Mouse (Mus musculus): Measurements from ENCODE around the gene Cmtm8. TPM values are rescaled to one million over a fixed set of nuclear protein-coding genes. Genes with fewer than 3 reads are reported as not detected.

Gene Cmtm8
- polyA plus RNA-seq, 1 experiment from 2014 or later: 118 TPM

GRCm38 (mm10) chr9:114745654-114746053 lies 98.3 kb downstream of the Cmtm8 start:
- Histone ChIP-seq H3K27ac (ENCODE audit: low read length) (no peak overlapping the region), H3K4me3 (ENCODE audit: low read length) (no peak overlapping the region), H3K36me3 (ENCODE audit: control insufficient read depth, insufficient read depth, low read length) (peaks cover 15% of the 10 kb centered on the region; the same call in 1 of the 2 replicates), H3K27me3 (ENCODE audit: control insufficient read depth, insufficient read depth, low read depth, low read length) (no peaks in the 10 kb centered on the region), H3K9ac (ENCODE audit: low read length) (no peak overlapping the region), H3K4me1 (replicated peaks; ENCODE audit: control insufficient read depth, insufficient read depth, low read length) (no peaks in the 10 kb centered on the region), H3K4me2 (ENCODE audit: low read depth, low read length) (no peak overlapping the region), H3K9me3 (ENCODE audit: control insufficient read depth, low read length) (no peaks in the 10 kb centered on the region)
- 69% methylated on average over 4 of the region's 4 CpGs for WGBS
- ATAC-seq (ENCODE audit: low read depth): no peak

GRCm38 (mm10) chr9:114745163-114745562 lies 98.8 kb downstream of the Cmtm8 start:
- H3K27me3 ChIP-seq (ENCODE audit: control insufficient read depth, insufficient read depth, low read depth, low read length): no peaks in the 10 kb centered on the region
- no peaks in the 10 kb centered on the region for H3K4me1 ChIP-seq (replicated peaks; ENCODE audit: control insufficient read depth, insufficient read depth, low read length)
- no peak overlapping the region for H3K9ac ChIP-seq (ENCODE audit: low read length)
- ATAC-seq (ENCODE audit: low read depth): no peak
- no peak overlapping the region for H3K4me2 ChIP-seq (ENCODE audit: low read depth, low read length)
- H3K36me3 ChIP-seq (ENCODE audit: control insufficient read depth, insufficient read depth, low read length): peaks cover 15% of the 10 kb centered on the region; the same call in 1 of the 2 replicates
- WGBS: 67% methylated on average over 4 of the region's 4 CpGs
- H3K9me3 ChIP-seq (ENCODE audit: control insufficient read depth, low read length): no peaks in the 10 kb centered on the region
- no peak overlapping the region for H3K27ac ChIP-seq (ENCODE audit: low read length)
- H3K4me3 ChIP-seq (ENCODE audit: low read length): no peak overlapping the region

GRCm38 (mm10) chr9:114742731-114743130 lies 101.2 kb downstream of the Cmtm8 start:
- 76% methylated on average over 2 of the region's 2 CpGs for WGBS
- no peak overlapping the region for H3K4me2 ChIP-seq (ENCODE audit: low read depth, low read length)
- H3K9ac ChIP-seq (ENCODE audit: low read length): no peak overlapping the region
- H3K9me3 ChIP-seq (ENCODE audit: control insufficient read depth, low read length): no peaks in the 10 kb centered on the region
- H3K27me3 ChIP-seq (ENCODE audit: control insufficient read depth, insufficient read depth, low read depth, low read length): no peaks in the 10 kb centered on the region
- H3K27ac ChIP-seq (ENCODE audit: low read length): peak overlapping the region; percentile 48; the same call in 1 of the 2 replicates
- no peaks in the 10 kb centered on the region for H3K4me1 ChIP-seq (replicated peaks; ENCODE audit: control insufficient read depth, insufficient read depth, low read length)
- no peak overlapping the region for H3K4me3 ChIP-seq (ENCODE audit: low read length)
- peaks cover 11% of the 10 kb centered on the region; the same call in 1 of the 2 replicates for H3K36me3 ChIP-seq (ENCODE audit: control insufficient read depth, insufficient read depth, low read length)
- peak; percentile 71; the same call in 1 of the 2 replicates for ATAC-seq (ENCODE audit: low read depth)

- H3K27ac ChIP-seq (ENCODE audit: low read length): no peak overlapping the region
- H3K4me3 ChIP-seq (ENCODE audit: low read length): no peak overlapping the region
- no peak overlapping the region for H3K4me2 ChIP-seq (ENCODE audit: low read depth, low read length)
- H3K9me3 ChIP-seq (ENCODE audit: control insufficient read depth, low read length): no peaks in the 10 kb centered on the region
- no peak for ATAC-seq (ENCODE audit: low read depth)
- peaks cover 12% of the 10 kb centered on the region for H3K4me1 ChIP-seq (replicated peaks; ENCODE audit: control insufficient read depth, insufficient read depth, low read length)
- no peak overlapping the region for H3K9ac ChIP-seq (ENCODE audit: low read length)
- H3K36me3 ChIP-seq (ENCODE audit: control insufficient read depth, insufficient read depth, low read length): no peaks in the 10 kb centered on the region; the same call in 1 of the 2 replicates
- 78% methylated on average over 9 of the region's 9 CpGs for WGBS
- H3K27me3 ChIP-seq (ENCODE audit: control insufficient read depth, insufficient read depth, low read depth, low read length): no peaks in the 10 kb centered on the region
These were observed 103.6 kb downstream of the Cmtm8 start for GRCm38 (mm10) chr9:114740336-114740735.

Other genes with a start within 250 kb of the Cmtm8 start
- 64.4 and 64.7 TPM in 2 replicates for gene Cnot10, start 204.0 kb downstream of the Cmtm8 start, polyA plus RNA-seq (2015; fragmentation: Nextera tagmentation; extraction: Ambion mirVana)
- gene Dync1li1, start 155.4 kb downstream of the Cmtm8 start, polyA plus RNA-seq (2015; fragmentation: Nextera tagmentation; extraction: Ambion mirVana): 53.0 and 59.0 TPM in 2 replicates
- gene Cmtm6, start 113.0 kb downstream of the Cmtm8 start, polyA plus RNA-seq (2015; fragmentation: Nextera tagmentation; extraction: Ambion mirVana): 67.0 and 67.8 TPM in 2 replicates
- 78.1 and 88.7 TPM in 2 replicates for gene Cmtm7, start 62.3 kb downstream of the Cmtm8 start, polyA plus RNA-seq (2015; fragmentation: Nextera tagmentation; extraction: Ambion mirVana)
- gene Gpd1l, start 89.8 kb upstream of the Cmtm8 start, polyA plus RNA-seq (2015; fragmentation: Nextera tagmentation; extraction: Ambion mirVana): 17.7 and 18.1 TPM in 2 replicates
- gene Osbpl10, start 134.4 kb upstream of the Cmtm8 start, polyA plus RNA-seq (2015; fragmentation: Nextera tagmentation; extraction: Ambion mirVana): 2.2 and 3.5 TPM in 2 replicates
- 402 and 504 TPM in 2 replicates for gene Rps27rt, start 138.6 kb upstream of the Cmtm8 start, polyA plus RNA-seq (2015; fragmentation: Nextera tagmentation; extraction: Ambion mirVana)